In genomic region chr1:37308743-37309100, GRCm38 (mm10) we compare ENCODE assay signal across 26 mouse cellular contexts. TPM values are rescaled to one million over a fixed set of nuclear protein-coding genes. Genes with fewer than 3 reads are reported as not detected.
DNase-seq lines count a peak whose midpoint lies in the region; ATAC-seq and TF ChIP-seq lines count a peak whose summit lies in the region.
"Had no signal": no experiment of that assay in that cellular context is flagged by ENCODE, and none has a peak within 500 bp of the region (broad histone marks: within the 10 kb centered on the region; RNA-seq: fewer than 3 reads in every experiment).

No protein-coding gene starts in this region.

- no peaks in the 10 kb centered on the region for H3K27me3 ChIP-seq in stomach, postnatal 0 days (ENCODE audit: control insufficient read depth, insufficient read depth, low read length)
- H3K27me3 ChIP-seq: embryonic facial prominence, embryonic 13.5 days; forebrain, embryonic 12.5 days; neural tube, embryonic 13.5 days had no signal

- no peak for TF ChIP-seq EP300 in stomach, postnatal 0 days (optimal IDR thresholded peaks at IDR 0.05)

- no peaks in the 10 kb centered on the region for H3K36me3 ChIP-seq in stomach, postnatal 0 days (ENCODE audit: control insufficient read depth, insufficient read depth, low read length)
- H3K36me3 ChIP-seq: embryonic facial prominence, embryonic 13.5 days; forebrain, embryonic 12.5 days; heart, embryonic 10.5 days; limb, embryonic 10.5 days had no signal

- no peak overlapping the region for H3K9ac ChIP-seq in stomach, postnatal 0 days (ENCODE audit: low read length)
- H3K9ac ChIP-seq: embryonic facial prominence, embryonic 13.5 days; forebrain, embryonic 12.5 days; neural tube, embryonic 13.5 days had no signal

- 75% methylated on average over 3 of the region's 3 CpGs for WGBS in stomach, postnatal 0 days

- no peak overlapping the region for H3K4me3 ChIP-seq in stomach, postnatal 0 days (ENCODE audit: low read depth, low read length)
- H3K4me3 ChIP-seq: embryonic facial prominence, embryonic 13.5 days; erythroblast, embryonic 14.5 days; forebrain, embryonic 12.5 days; heart, embryonic 10.5 days; limb, embryonic 10.5 days; myocyte; neural tube, embryonic 13.5 days had no signal

- H3K4me1 ChIP-seq in stomach, postnatal 0 days (replicated peaks; ENCODE audit: control insufficient read depth, insufficient read depth), result no peaks in the 10 kb centered on the region
- H3K4me1 ChIP-seq: embryonic facial prominence, embryonic 13.5 days; forebrain, embryonic 12.5 days; limb, embryonic 10.5 days; neural tube, embryonic 13.5 days had no signal

- ATAC-seq in hematopoietic stem cell, adult 5-6 weeks (replicated peaks in 1 of 2; ENCODE audit: insufficient read depth in 1 of 2, low FRiP score in 2 of 2, low TSS enrichment in 1 of 2, low read depth in 1 of 2, poor library complexity in 2 of 2, severe bottlenecking in 2 of 2), result peak; percentile 43 to 48; a peak in 3 of 4 replicates
- ATAC-seq in monocyte, adult 5-6 weeks (replicated peaks; ENCODE audit: insufficient number of reproducible peaks, low FRiP score, low TSS enrichment, poor library complexity, severe bottlenecking), result peak; percentile 66
- ATAC-seq in stomach, postnatal 0 days (ENCODE audit: low FRiP score, low TSS enrichment), result no peak
- ATAC-seq: lung, postnatal 0 days had no signal

- H3K4me2 ChIP-seq in stomach, postnatal 0 days (replicated peaks; ENCODE audit: low read depth), result no peak overlapping the region
- H3K4me2 ChIP-seq: embryonic facial prominence, embryonic 13.5 days; forebrain, embryonic 12.5 days; neural tube, embryonic 13.5 days had no signal

- peak; percentile 84 for DNase-seq in A20 (ENCODE audit: low read depth, low spot score)
- peak; percentile 58 to 61 for DNase-seq in B cell, adult 2 months
- no peak for DNase-seq in layer of hippocampus, adult 8-10 months (ENCODE audit: low spot score in 2 of 2)
- no peak for DNase-seq in stomach, postnatal 0 days (ENCODE audit: low spot score)
- DNase-seq in frontal cortex, postnatal 36 days (ENCODE audit: low spot score in 2 of 2), result no peak
- DNase-seq: cerebellum, adult 18-20 months; cerebellum, postnatal 14 days; embryo, embryonic 11 days; heart, postnatal 4 days; kidney, adult 18-20 months; midbrain, embryonic 14.5 days; right cerebral cortex, adult 18-20 months; thymus, adult 2 months; thymus, postnatal 4 days had no signal

- H3K9me3 ChIP-seq in stomach, postnatal 0 days (ENCODE audit: control insufficient read depth, low read length), result no peaks in the 10 kb centered on the region
- H3K9me3 ChIP-seq: forebrain, embryonic 12.5 days; limb, embryonic 10.5 days had no signal

- no peak overlapping the region for H3K27ac ChIP-seq in stomach, postnatal 0 days (replicated peaks)
- H3K27ac ChIP-seq: embryonic facial prominence, embryonic 13.5 days; forebrain, embryonic 12.5 days; heart, embryonic 10.5 days; hindbrain, postnatal 0 days; kidney, postnatal 0 days; limb, embryonic 10.5 days; neural tube, embryonic 13.5 days had no signal

- no peak for TF ChIP-seq CTCF in stomach, postnatal 0 days (IDR thresholded peaks at IDR 0.05; ENCODE audit: low read depth)

RNA-seq across cellular contexts. Expression of gene Inpp4a, which starts 9.1 kb away (rescaled TPM):
- 10.1 and 10.3 TPM in 2 replicates for total RNA-seq in hematopoietic stem cell, adult 5-6 weeks (2017)
- 17.2 to 32.5 TPM (median 17.4 TPM) in 3 replicates for total RNA-seq in monocyte, adult 5-6 weeks (2017)
- total RNA-seq in layer of hippocampus, adult 8-10 months (2022), result 100 to 1,000 TPM; 157 to 181 (median 168) TPM
- 10.6 and 12.0 TPM in 2 replicates for polyA plus RNA-seq in stomach, postnatal 0 days (2015; fragmentation: Nextera tagmentation; extraction: Ambion mirVana)

Comparison
In these comparisons a context has a peak if more than half of its experiments do, and no peak if none do; other contexts are left out.
1. DNase-seq: peak in A20 (single experiment) and B cell, adult 2 months (2 of 2); none in layer of hippocampus, adult 8-10 months (0 of 2), stomach, postnatal 0 days (single experiment) and frontal cortex, postnatal 36 days (0 of 2).